Mouse (Mus musculus) hindbrain, embryonic 11.5 days (tissue): ENCODE results near the gene Olfr1394. TPM values are rescaled to one million over a fixed set of nuclear protein-coding genes. Genes with fewer than 3 reads are reported as not detected.
"Not testable (repeated sequence)": the region's sequence is repeated elsewhere in the genome, so short reads cannot be mapped to it uniquely, and the experiment has no call there.

Experiments
- ATAC-seq: fragments of 200-750 bp; cut with Nextera tagmentation; 2 replicates; pipeline ENCODE4 v1.8.0; 2017; ENCODE audit warnings: mild to moderate bottlenecking, moderate TSS enrichment, moderate library complexity; ENCODE audit not compliant: low FRiP score
- DNase-seq: peaks from one replicate; pipeline ENCODE4 v3.0.0-alpha.2; 2015; ENCODE audit warnings: low spot score
- H3K27ac ChIP-seq: fragments of 300-500 bp; sonication (generic); 2 replicates; pipeline ENCODE4 v1.5.1; 2014; ENCODE audit warnings: mild to moderate bottlenecking, low read depth, low read length
- H3K27me3 ChIP-seq: fragments of 300-500 bp; sonication (generic); 2 replicates; pipeline ENCODE4 v1.6.1; 2014; ENCODE audit warnings: mild to moderate bottlenecking, low read length, moderate library complexity, mixed read lengths; ENCODE audit not compliant: control insufficient read depth, insufficient read depth
- H3K36me3 ChIP-seq: fragments of 300-500 bp; sonication (generic); 2 replicates; pipeline ENCODE4 v1.6.1; 2014; ENCODE audit warnings: mild to moderate bottlenecking, low read length, moderate library complexity, mixed read lengths; ENCODE audit not compliant: control insufficient read depth, insufficient read depth
- H3K4me1 ChIP-seq: fragments of 300-500 bp; sonication (generic); replicated peaks from 2 replicates; pipeline ENCODE4 v1.6.1; 2014; ENCODE audit warnings: low read length, mixed read lengths; ENCODE audit not compliant: control insufficient read depth, insufficient read depth
- H3K4me2 ChIP-seq: fragments of 300-500 bp; sonication (generic); replicated peaks from 2 replicates; pipeline ENCODE4 v1.6.1; 2014; ENCODE audit warnings: mild to moderate bottlenecking, low read depth, low read length
- H3K4me3 ChIP-seq: fragments of 300-500 bp; sonication (generic); 2 replicates; pipeline ENCODE4 v1.5.1; 2014; ENCODE audit warnings: low read depth, low read length
- H3K9ac ChIP-seq: fragments of 300-500 bp; sonication (generic); 2 replicates; pipeline ENCODE4 v1.6.1; 2014; ENCODE audit warnings: low read depth, low read length
- H3K9me3 ChIP-seq: fragments of 300-500 bp; sonication (generic); 2 replicates; pipeline ENCODE4 v1.6.1; 2016; ENCODE audit warnings: low read length; ENCODE audit not compliant: control insufficient read depth
- WGBS: fragments of 180-500 bp; shearing (Covaris S2); extraction: QIAGEN DNeasy Blood & Tissue Kit; methylation state at CpG from one replicate; pipeline ENCODE4 v1.1.7; 2014; 5-methylcytosine and 5-hydroxymethylcytosine counted together
- polyA plus RNA-seq: library from polyadenylated mRNA; unstranded; fragments of >200 nt; fragmentation: Nextera tagmentation; extraction: Ambion mirVana; gene quantifications from 2 replicates; pipeline ENCODE4 v1.2.1, GENCODE M21; 2014

The Olfr1394 gene
- polyA plus RNA-seq, 1 experiment from 2014 or later = not detected

GRCm38 (mm10) chr11:49124169-49124568 is 30.0 kb upstream of the Olfr1394 start:
- Histone ChIP-seq H3K4me2 (no peak overlapping the region), H3K9me3 (no peaks in the 10 kb centered on the region), H3K36me3 (no peaks in the 10 kb centered on the region), H3K27me3 (no peaks in the 10 kb centered on the region), H3K27ac (no peak overlapping the region), H3K9ac (no peak overlapping the region), H3K4me1 (no peaks in the 10 kb centered on the region), H3K4me3 (no peak overlapping the region)
- DNase-seq (no peak), ATAC-seq (no peak)
- WGBS = 86% methylated on average over 2 of the region's 2 CpGs

GRCm38 (mm10) chr11:49141974-49142373 is 12.2 kb upstream of the Olfr1394 start, which contains the start of gene Olfr1395:
Olfr1395 (plus strand) TSS chr11:49142274.
- H3K9me3 ChIP-seq = no peaks in the 10 kb centered on the region
- 93% methylated on average over 6 of the region's 6 CpGs for WGBS
- H3K4me1 ChIP-seq = no peaks in the 10 kb centered on the region
- DNase-seq (no peak), ATAC-seq (no peak)
- no peak within 1 kb of the TSS for H3K9ac ChIP-seq
- H3K27me3 ChIP-seq = no peaks in the 10 kb centered on the region
- no peak within 1 kb of the TSS for H3K4me3 ChIP-seq
- H3K36me3 ChIP-seq = no peaks in the 10 kb centered on the region
- no peak within 1 kb of the TSS for H3K27ac ChIP-seq
- H3K4me2 ChIP-seq = no peak within 1 kb of the TSS

- no peaks in the 10 kb centered on the region for H3K4me1 ChIP-seq
- H3K27me3 ChIP-seq = no peaks in the 10 kb centered on the region
- H3K36me3 ChIP-seq = no peaks in the 10 kb centered on the region
- no peak for DNase-seq
- no peaks in the 10 kb centered on the region for H3K9me3 ChIP-seq
- H3K4me2 ChIP-seq = no peak overlapping the region
- 91% methylated on average over 2 of the region's 2 CpGs for WGBS
- no peak overlapping the region for H3K4me3 ChIP-seq
- no peak overlapping the region for H3K27ac ChIP-seq
- H3K9ac ChIP-seq = no peak overlapping the region
- ATAC-seq = no peak
Measured at GRCm38 (mm10) chr11:49156821-49157814, 2.9 kb downstream of the Olfr1394 start.

GRCm38 (mm10) chr11:49168839-49169611 is 14.8 kb downstream of the Olfr1394 start:
- H3K4me2 ChIP-seq = peak overlapping the region; percentile 65
- WGBS = 8% methylated on average over 50 of the region's 50 CpGs
- H3K27me3 ChIP-seq = peaks cover 14% of the 10 kb centered on the region; the same call in 1 of the 2 replicates
- peak; percentile 51 for DNase-seq
- peak; percentile 78 for ATAC-seq
- H3K4me1 ChIP-seq = no peaks in the 10 kb centered on the region
- H3K9me3 ChIP-seq = no peaks in the 10 kb centered on the region
- H3K9ac ChIP-seq = 0 out of 2 replicates have a peak overlapping the region, but pooled peaks have one; percentile 27
- H3K4me3 ChIP-seq = peak overlapping the region; percentile 29
- H3K36me3 ChIP-seq = no peaks in the 10 kb centered on the region
- no peak overlapping the region for H3K27ac ChIP-seq

GRCm38 (mm10) chr11:49170576-49170975 is 16.4 kb downstream of the Olfr1394 start:
- 96% methylated on average over 4 of the region's 4 CpGs for WGBS
- Histone ChIP-seq H3K27me3 (peaks cover 14% of the 10 kb centered on the region; the same call in 1 of the 2 replicates), H3K36me3 (no peaks in the 10 kb centered on the region), H3K4me3 (no peak overlapping the region), H3K4me1 (no peaks in the 10 kb centered on the region), H3K9me3 (no peaks in the 10 kb centered on the region), H3K4me2 (no peak overlapping the region), H3K9ac (no peak overlapping the region), H3K27ac (no peak overlapping the region)
- ATAC-seq (no peak), DNase-seq (no peak)

- Histone ChIP-seq H3K27ac (no peak overlapping the region), H3K4me2 (no peak overlapping the region), H3K27me3 (no peaks in the 10 kb centered on the region), H3K4me3 (no peak overlapping the region), H3K4me1 (no peaks in the 10 kb centered on the region), H3K36me3 (no peaks in the 10 kb centered on the region), H3K9ac (no peak overlapping the region), H3K9me3 (no peaks in the 10 kb centered on the region)
- no peak for ATAC-seq
- WGBS = 92% methylated on average over 8 of the region's 8 CpGs
- no peak for DNase-seq
Measured at GRCm38 (mm10) chr11:49175345-49175744, 21.2 kb downstream of the Olfr1394 start.

- not testable (repeated sequence) for H3K4me2 ChIP-seq, ATAC-seq, DNase-seq, H3K9ac ChIP-seq, H3K9me3 ChIP-seq, H3K4me1 ChIP-seq, H3K4me3 ChIP-seq, H3K36me3 ChIP-seq, H3K27ac ChIP-seq, H3K27me3 ChIP-seq
- 91% methylated on average over 4 of the region's 4 CpGs for WGBS
Measured at GRCm38 (mm10) chr11:49176047-49176779, 22.0 kb downstream of the Olfr1394 start.

GRCm38 (mm10) chr11:49183172-49183571 is 29.0 kb downstream of the Olfr1394 start:
- WGBS = 73% methylated on average over 1 of the region's 1 CpGs
- Histone ChIP-seq H3K9me3 (no peaks in the 10 kb centered on the region), H3K4me3 (no peak overlapping the region), H3K4me1 (no peaks in the 10 kb centered on the region), H3K9ac (no peak overlapping the region), H3K27ac (no peak overlapping the region), H3K36me3 (no peaks in the 10 kb centered on the region), H3K4me2 (no peak overlapping the region), H3K27me3 (no peaks in the 10 kb centered on the region)
- DNase-seq (no peak), ATAC-seq (no peak)
